Mouse (Mus musculus) T-cell, adult 66 days (primary cell): ENCODE results near the gene Ctdspl. TPM values are rescaled to one million over a fixed set of nuclear protein-coding genes. Genes with fewer than 3 reads are reported as not detected.

Source experiments
- total RNA-seq, 2 experiments: library from RNA; stranded (reverse); gene quantifications; 3 replicates in 1 of 2; 4 replicates in 1 of 2; pipeline ENCODE4 v1.2.4; 2023

The Ctdspl gene
- total RNA-seq = 1 to 10 TPM in 1 of 2 experiments, under 1 TPM in 1; 0.95 to 1.3 TPM

GRCm38 (mm10) chr9:118926111-118926650 lies at the start of gene Ctdspl:
Gene Ctdspl, plus strand, starts transcription at chr9:118926453.

DNA sequence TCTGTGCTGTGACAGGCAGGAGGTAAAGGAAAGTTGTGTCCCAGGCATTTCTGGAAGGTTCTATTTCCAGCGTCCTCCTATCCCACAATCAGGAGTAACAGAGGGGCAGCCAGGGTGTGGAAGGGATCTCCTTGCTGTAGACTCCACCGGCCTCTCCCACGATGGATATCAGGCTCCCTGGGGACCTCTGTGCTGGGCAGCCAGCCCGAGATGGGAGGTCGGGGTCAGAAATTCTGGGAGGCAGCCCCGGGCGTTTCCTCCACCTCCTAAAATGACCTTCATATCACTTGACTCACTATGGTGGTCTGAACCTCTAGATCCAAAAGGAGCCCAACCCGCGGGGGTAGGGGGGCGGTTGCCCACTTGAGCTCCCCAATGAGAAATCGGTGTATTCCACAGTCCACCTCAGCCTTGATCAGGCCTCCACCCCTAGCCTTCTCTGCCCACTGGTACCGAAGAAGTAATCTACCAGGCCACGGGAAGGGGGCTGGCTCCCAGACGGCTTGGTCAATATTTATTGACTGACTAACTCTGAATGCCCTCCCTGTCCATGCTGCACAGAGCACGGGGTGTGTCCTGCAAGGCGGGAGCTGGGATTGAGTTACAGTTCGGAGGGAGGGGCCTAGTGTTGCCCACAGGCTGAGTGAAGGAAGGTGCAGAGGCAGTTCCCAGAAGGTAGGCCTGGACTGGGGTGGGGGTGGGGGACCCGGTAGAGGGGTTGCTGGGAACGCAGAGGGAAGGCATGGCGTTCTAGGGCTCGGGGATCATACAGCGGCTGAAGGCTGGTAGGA lies 126.1 kb downstream of the Ctdspl start, which contains the start of gene Vill:
TSS of gene Vill (plus strand) at position 625 of the 791 bp plus-strand sequence.

Other genes with a start within 250 kb of the Ctdspl start
- gene Vill, start 126.3 kb downstream of the Ctdspl start, total RNA-seq = 1 to 10 TPM in 1 of 2 experiments, under 1 TPM in 1; 0.83 to 1.2 TPM
- 1 to 10 TPM in 1 of 2 experiments, under 1 TPM in 1; 0.52 to 1.2 TPM for gene Plcd1, start 167.0 kb downstream of the Ctdspl start, total RNA-seq
- under 1 TPM; 0.38 to 0.41 TPM for gene Dlec1, start 176.0 kb downstream of the Ctdspl start, total RNA-seq
- 1 to 10 TPM in 1 of 2 experiments, under 1 TPM in 1; 0.79 to 1.2 TPM for gene Acaa1b, start 230.6 kb downstream of the Ctdspl start, total RNA-seq
- not detected for gene Gm47289, start 232.7 kb downstream of the Ctdspl start, total RNA-seq